Mouse (Mus musculus): ENCODE data around the gene Gm8453.
"Not testable (repeated sequence)": the region's sequence is repeated elsewhere in the genome, so short reads cannot be mapped to it uniquely, and the experiment has no call there.

Gene Gm8453

DNA sequence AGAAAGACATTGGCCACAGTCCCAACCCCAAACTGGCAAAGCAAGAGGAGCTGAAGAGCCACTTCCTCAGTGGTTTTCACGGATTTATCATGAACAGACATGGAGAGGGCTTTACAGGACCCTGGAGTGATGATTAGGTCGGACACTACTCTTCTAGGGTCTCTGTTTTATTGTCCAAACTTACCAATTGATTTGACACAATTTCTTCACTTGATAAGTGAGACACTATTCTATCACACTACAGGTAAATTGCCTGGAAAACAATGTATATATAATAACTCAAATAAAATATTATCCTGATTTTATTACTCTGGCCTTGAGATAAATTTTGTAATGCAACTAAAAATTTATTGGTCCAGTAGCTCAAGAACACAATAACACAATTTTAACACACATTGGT, at the start of gene Gm8453:
Gm8453 (minus strand) TSS at position 101 of the 400 bp plus-strand sequence.
- ATAC-seq (ENCODE audit: insufficient number of reproducible peaks, low FRiP score, low TSS enrichment), result not testable (repeated sequence)

DNA sequence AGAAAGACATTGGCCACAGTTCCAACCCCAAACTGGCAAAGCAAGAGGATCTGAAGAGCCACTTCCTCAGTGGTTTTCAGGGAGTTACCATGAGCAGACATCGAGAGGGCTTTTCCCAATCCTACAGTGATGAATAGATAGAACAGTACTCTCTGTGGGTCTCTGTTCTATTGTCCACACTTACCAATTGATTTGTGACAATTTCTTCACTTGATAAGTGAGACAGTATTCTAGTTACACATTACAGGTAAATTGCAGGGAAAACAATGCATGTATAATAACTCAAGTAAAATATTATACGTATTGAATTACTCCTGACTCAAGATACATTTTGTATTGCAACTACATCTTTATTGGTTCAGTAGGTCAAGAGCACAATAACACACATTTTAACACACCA, 28.1 kb downstream of the Gm8453 start, which contains the start of gene Gm8653:
Gm8653 (minus strand) TSS at position 101 of the 400 bp plus-strand sequence.
- not testable (repeated sequence) for ATAC-seq (ENCODE audit: insufficient number of reproducible peaks, low FRiP score, low TSS enrichment)

DNA sequence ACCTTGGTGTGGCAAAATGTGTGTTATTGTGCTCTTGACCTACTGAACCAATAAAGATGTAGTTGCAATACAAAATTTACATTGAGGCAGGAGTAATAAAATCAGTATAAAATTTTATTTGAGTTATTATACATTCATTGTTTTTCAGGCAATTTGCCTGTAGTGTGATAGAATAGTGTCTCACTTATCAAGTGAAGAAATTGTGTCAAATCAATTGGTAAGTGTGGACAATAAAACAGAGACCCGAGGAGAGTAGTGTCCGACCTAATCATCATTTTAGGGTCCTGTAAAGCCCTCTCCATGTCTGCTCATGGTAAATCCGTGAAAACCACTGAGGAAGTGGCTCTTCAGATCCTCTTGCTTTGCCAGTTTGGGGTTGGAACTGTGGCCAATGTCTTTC, 40.2 kb downstream of the Gm8453 start, which contains the start of gene Vmn1r143:
Vmn1r143 (plus strand) TSS at position 301 of the 400 bp plus-strand sequence.
- not testable (repeated sequence) for ATAC-seq (ENCODE audit: insufficient number of reproducible peaks, low FRiP score, low TSS enrichment)

Measured in cerebellum, adult (tissue).